Mouse (Mus musculus) ES-E14 (cell line): Measurements from ENCODE around the gene Tnr. TPM values are rescaled to one million over a fixed set of nuclear protein-coding genes. Genes with fewer than 3 reads are reported as not detected.
A peak's percentile ranks its signal among the peaks of the same experiment; 100 is the strongest.

ENCODE experiments used
- DNase-seq: peaks from one replicate; pipeline ENCODE4 v3.0.0-alpha.2; 2013; ENCODE audit warnings: low read depth, low spot score
- H3K27ac ChIP-seq: 2 replicates; pipeline ENCODE4 v1.5.1; 2012; ENCODE audit warnings: low read depth, mild to moderate bottlenecking, low read length, moderate library complexity, mixed read lengths; ENCODE audit not compliant: poor library complexity, insufficient read depth, severe bottlenecking
- H3K36me3 ChIP-seq: 2 replicates; pipeline ENCODE4 v1.6.1; 2012; ENCODE audit warnings: mild to moderate bottlenecking, low read length, moderate library complexity, mixed read lengths; ENCODE audit not compliant: control insufficient read depth, poor library complexity, insufficient read depth, severe bottlenecking
- H3K4me1 ChIP-seq, 2 experiments: fragments of 150-350 bp in 1 of 2; sonication (generic) in 1 of 2; 2 replicates each; pipeline ENCODE4 v1.6.1; 2012; ENCODE audit warnings: low read length in 2 of 2, mild to moderate bottlenecking in 1 of 2, mixed read lengths in 1 of 2; ENCODE audit not compliant: control insufficient read depth in 2 of 2, insufficient read depth in 2 of 2, poor library complexity in 1 of 2
- H3K4me3 ChIP-seq, 2 experiments: fragments of 150-350 bp in 1 of 2; sonication (generic) in 1 of 2; 2 replicates each; pipeline ENCODE4 v1.5.1; 2012; ENCODE audit warnings: low read length in 2 of 2, low read depth in 1 of 2, mild to moderate bottlenecking in 1 of 2, mixed read lengths in 1 of 2; ENCODE audit not compliant: insufficient read depth in 1 of 2, poor library complexity in 1 of 2, severe bottlenecking in 1 of 2
- H3K9ac ChIP-seq: 2 replicates; pipeline ENCODE4 v1.6.1; 2012; ENCODE audit warnings: low read depth, mild to moderate bottlenecking, low read length, mixed read lengths; ENCODE audit not compliant: poor library complexity, insufficient read depth, severe bottlenecking
- H3K9me3 ChIP-seq: fragments of 150-350 bp; sonication (generic); 2 replicates; pipeline ENCODE4 v1.6.1; 2012; ENCODE audit warnings: low read depth, mild to moderate bottlenecking, low read length; ENCODE audit not compliant: control insufficient read depth, insufficient read depth
- CHD2 ChIP-seq: IDR thresholded peaks from 2 replicates; pipeline ENCODE4 v1.6.1; 2014; ENCODE audit warnings: mild to moderate bottlenecking, low read depth, low read length, inconsistent platforms
- HCFC1 ChIP-seq: IDR thresholded peaks from 2 replicates; pipeline ENCODE4 v1.6.1; 2012; ENCODE audit warnings: low read length, inconsistent platforms, borderline replicate concordance; ENCODE audit not compliant: insufficient read depth
- MAFK ChIP-seq: IDR thresholded peaks from 2 replicates; pipeline ENCODE4 v1.6.1; 2014; ENCODE audit warnings: mild to moderate bottlenecking, low read depth, low read length, inconsistent platforms; ENCODE audit not compliant: insufficient read depth
- ZC3H11A ChIP-seq: IDR thresholded peaks from 2 replicates; pipeline ENCODE4 v1.6.1; 2012; ENCODE audit warnings: low read depth, mild to moderate bottlenecking, inconsistent platforms, low read length, borderline replicate concordance
- ZNF384 ChIP-seq: IDR thresholded peaks from 2 replicates; pipeline ENCODE4 v1.6.1; 2012; ENCODE audit warnings: low read depth, low read length, inconsistent platforms
- in situ Hi-C, 2 experiments: fragments of 600-800 bp; cut with MboI; formaldehyde crosslinking; loops; one replicate each; pipeline ENCODE4 v1.15.1; 2025; ENCODE audit warnings: low sequenced_read_pairs in 2 of 2, inconsistent platforms in 1 of 2; ENCODE audit not compliant: unreplicated experiment in 2 of 2
- total RNA-seq: library from RNA; depleted of rRNA; stranded (reverse); fragments of 300-350 nt; gene quantifications from 2 replicates; pipeline ENCODE4 v1.2.3, GENCODE M21; 2012

Gene Tnr
- total RNA-seq, 1 experiment, result not detected

DNA sequence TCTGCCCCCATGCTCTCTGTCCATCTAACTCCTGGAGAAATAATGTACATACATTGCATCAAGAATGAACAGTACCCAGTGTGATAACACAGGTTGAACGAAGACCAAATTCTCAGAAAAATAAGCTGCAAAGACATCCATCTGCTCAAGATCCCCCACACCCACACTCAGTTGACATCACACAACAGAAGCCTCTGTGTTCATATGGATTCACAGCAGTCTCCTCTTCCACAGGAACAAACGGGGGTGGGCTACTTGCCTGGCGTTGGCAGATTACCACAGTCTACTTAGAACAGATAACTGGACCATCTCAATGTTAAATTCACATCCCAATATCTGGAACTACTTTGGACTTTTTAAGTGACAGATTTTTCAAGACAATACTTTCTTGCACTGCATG, 349.3 kb downstream of the Tnr start:
- Histone ChIP-seq H3K27ac (no peak overlapping the region), H3K4me3 (no peak overlapping the region), H3K9me3 (no peaks in the 10 kb centered on the region), H3K36me3 (no peaks in the 10 kb centered on the region), H3K4me1 (no peaks in the 10 kb centered on the region), H3K9ac (no peak overlapping the region)
- TF ChIP-seq HCFC1, result no peak
- TF ChIP-seq ZC3H11A, result no peak
- no peak for TF ChIP-seq ZNF384
- no peak for TF ChIP-seq MAFK
- no peak for TF ChIP-seq CHD2
- DNase-seq, result no peak
- in situ Hi-C loops, result no loop called here

DNA sequence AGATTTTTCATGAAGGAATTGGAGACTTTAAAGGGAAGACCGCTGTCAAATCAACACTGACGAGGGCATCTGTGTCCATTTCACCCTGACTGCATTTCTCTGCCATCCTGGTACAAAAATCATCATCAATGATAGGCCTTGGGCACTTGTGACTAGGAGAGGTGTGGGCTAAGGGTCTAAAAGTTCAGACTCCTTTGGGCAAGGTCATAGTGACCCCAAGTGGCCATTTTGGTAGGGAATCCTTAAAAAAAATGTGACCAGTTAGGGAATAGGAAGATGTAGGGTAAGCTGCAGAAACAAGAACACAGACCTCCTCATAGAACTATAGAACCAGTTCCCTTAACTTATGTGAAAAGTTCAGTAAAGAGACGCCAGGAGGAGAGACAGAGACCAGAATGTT, 355.1 kb downstream of the Tnr start:
- in situ Hi-C loops, result no loop called here
- no peak overlapping the region for H3K4me3 ChIP-seq
- no peak overlapping the region for H3K9ac ChIP-seq
- H3K4me1 ChIP-seq, result no peaks in the 10 kb centered on the region
- no peak for DNase-seq
- TF ChIP-seq ZC3H11A (0 out of 2 replicates have a peak, but pooled peaks have one; percentile 8), MAFK (no peak)
- no peaks in the 10 kb centered on the region for H3K9me3 ChIP-seq
- H3K36me3 ChIP-seq, result no peaks in the 10 kb centered on the region
- H3K27ac ChIP-seq, result no peak overlapping the region

GRCm38 (mm10) chr1:159879866-159880265, 356.3 kb downstream of the Tnr start:
- no peaks in the 10 kb centered on the region for H3K4me1 ChIP-seq
- no peak overlapping the region for H3K9ac ChIP-seq
- in situ Hi-C loops, result no loop called here
- H3K36me3 ChIP-seq, result no peaks in the 10 kb centered on the region
- no peak overlapping the region for H3K4me3 ChIP-seq
- H3K27ac ChIP-seq, result no peak overlapping the region
- H3K9me3 ChIP-seq, result no peaks in the 10 kb centered on the region
- no peak for TF ChIP-seq MAFK
- no peak for TF ChIP-seq HCFC1
- no peak for TF ChIP-seq ZC3H11A
- no peak for TF ChIP-seq ZNF384
- TF ChIP-seq CHD2, result no peak
- DNase-seq, result no peak

GRCm38 (mm10) chr1:159885476-159885875, 361.9 kb downstream of the Tnr start:
- in situ Hi-C loops, result no loop called here
- TF ChIP-seq CHD2 (no peak), ZC3H11A (no peak), MAFK (no peak), ZNF384 (no peak)
- Histone ChIP-seq H3K9ac (no peak overlapping the region), H3K27ac (no peak overlapping the region), H3K9me3 (no peaks in the 10 kb centered on the region), H3K4me3 (no peak overlapping the region), H3K4me1 (no peaks in the 10 kb centered on the region), H3K36me3 (no peaks in the 10 kb centered on the region)
- DNase-seq, result no peak

DNA sequence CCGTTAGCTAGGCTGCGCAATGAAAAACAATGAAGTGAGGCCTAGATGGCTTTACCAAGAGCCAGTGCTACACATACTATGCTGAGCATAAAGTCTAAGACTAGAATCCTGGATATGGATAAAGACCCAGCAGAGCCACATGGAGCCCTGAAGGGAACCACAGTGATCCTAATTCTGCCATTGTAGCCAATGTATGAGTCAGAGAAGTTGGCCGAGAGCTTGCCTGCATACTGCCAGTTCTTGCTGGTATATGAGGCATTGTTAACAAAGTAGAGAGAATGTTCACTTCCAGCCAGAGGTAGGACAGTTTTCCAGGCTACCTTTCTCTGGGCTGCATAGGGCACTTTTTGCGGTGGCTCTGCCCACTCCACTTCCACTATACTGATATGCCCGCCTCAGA, 365.0 kb downstream of the Tnr start:
- no peak overlapping the region for H3K27ac ChIP-seq
- DNase-seq, result no peak
- no peak overlapping the region for H3K4me3 ChIP-seq
- TF ChIP-seq MAFK, result no peak
- TF ChIP-seq CHD2, result no peak
- no peak for TF ChIP-seq ZNF384
- H3K9me3 ChIP-seq, result no peaks in the 10 kb centered on the region
- H3K4me1 ChIP-seq, result no peaks in the 10 kb centered on the region
- in situ Hi-C loops, result no loop called here
- no peak overlapping the region for H3K9ac ChIP-seq
- H3K36me3 ChIP-seq, result no peaks in the 10 kb centered on the region
